Mouse (Mus musculus): ENCODE results near the gene 2310061N02Rik. TPM values are rescaled to one million over a fixed set of nuclear protein-coding genes. Genes with fewer than 3 reads are reported as not detected.
"Not testable (repeated sequence)": the region's sequence is repeated elsewhere in the genome, so short reads cannot be mapped to it uniquely, and the experiment has no call there.

Gene 2310061N02Rik
- not detected in 2 replicates for polyA plus RNA-seq (2014; fragmentation: Nextera tagmentation; extraction: Ambion mirVana)

- 90% methylated on average over 10 of the region's 10 CpGs for WGBS
- Histone ChIP-seq H3K4me3 (ENCODE audit: low read depth, low read length) (no peak within 1 kb of the TSS), H3K27ac (ENCODE audit: low read depth) (no peak within 1 kb of the TSS), H3K9me3 (ENCODE audit: control insufficient read depth, low read length) (no peaks in the 10 kb centered on the region), H3K27me3 (replicated peaks; ENCODE audit: control insufficient read depth, insufficient read depth, low read length) (no peaks in the 10 kb centered on the region), H3K36me3 (ENCODE audit: control insufficient read depth, insufficient read depth, low read length) (no peaks in the 10 kb centered on the region), H3K4me2 (ENCODE audit: low read length) (no peak within 1 kb of the TSS), H3K9ac (ENCODE audit: low read length) (no peak within 1 kb of the TSS), H3K4me1 (replicated peaks; ENCODE audit: control insufficient read depth, insufficient read depth, low read length) (no peaks in the 10 kb centered on the region)
- DNase-seq (ENCODE audit: low spot score), result no peak
- no peak for ATAC-seq (replicated peaks; ENCODE audit: low FRiP score, low TSS enrichment, low read depth)
These were observed at the start of gene 2310061N02Rik for GRCm38 (mm10) chr16:88707496-88708012. TSS of gene 2310061N02Rik (minus strand) at chr16:88707962.

GRCm38 (mm10) chr16:88751535-88751934 lies 43.8 kb upstream of the 2310061N02Rik start, which contains the start of gene Krtap13:
TSS of gene Krtap13 (minus strand) at chr16:88751635.
- H3K4me3 ChIP-seq (ENCODE audit: low read depth, low read length); H3K27ac ChIP-seq (ENCODE audit: low read depth); ATAC-seq (replicated peaks; ENCODE audit: low FRiP score, low TSS enrichment, low read depth); H3K9me3 ChIP-seq (ENCODE audit: control insufficient read depth, low read length); H3K9ac ChIP-seq (ENCODE audit: low read length); H3K36me3 ChIP-seq (ENCODE audit: control insufficient read depth, insufficient read depth, low read length); H3K4me2 ChIP-seq (ENCODE audit: low read length); H3K4me1 ChIP-seq (replicated peaks; ENCODE audit: control insufficient read depth, insufficient read depth, low read length); H3K27me3 ChIP-seq (replicated peaks; ENCODE audit: control insufficient read depth, insufficient read depth, low read length); DNase-seq (ENCODE audit: low spot score): not testable (repeated sequence)
- WGBS, result 85% methylated on average over 3 of the region's 3 CpGs

GRCm38 (mm10) chr16:88747943-88748342 lies 40.2 kb upstream of the 2310061N02Rik start:
- H3K4me2 ChIP-seq (ENCODE audit: low read length), result no peak overlapping the region

GRCm38 (mm10) chr16:88744750-88745340 lies 37.1 kb upstream of the 2310061N02Rik start:
- no peak overlapping the region for H3K9ac ChIP-seq (ENCODE audit: low read length)
- H3K4me3 ChIP-seq (ENCODE audit: low read depth, low read length), result no peak overlapping the region
- ATAC-seq (replicated peaks; ENCODE audit: low FRiP score, low TSS enrichment, low read depth) (no peak), DNase-seq (ENCODE audit: low spot score) (no peak)
- no peaks in the 10 kb centered on the region for H3K9me3 ChIP-seq (ENCODE audit: control insufficient read depth, low read length)
- no peaks in the 10 kb centered on the region for H3K27me3 ChIP-seq (replicated peaks; ENCODE audit: control insufficient read depth, insufficient read depth, low read length)
- no peak overlapping the region for H3K27ac ChIP-seq (ENCODE audit: low read depth)
- no peak overlapping the region for H3K4me2 ChIP-seq (ENCODE audit: low read length)
- H3K36me3 ChIP-seq (ENCODE audit: control insufficient read depth, insufficient read depth, low read length), result no peaks in the 10 kb centered on the region
- 84% methylated on average over 4 of the region's 4 CpGs for WGBS
- H3K4me1 ChIP-seq (replicated peaks; ENCODE audit: control insufficient read depth, insufficient read depth, low read length), result no peaks in the 10 kb centered on the region

More at GRCm38 (mm10) chr16:88747943-88748342, 40.2 kb upstream of the 2310061N02Rik start:
- 71% methylated on average over 4 of the region's 4 CpGs for WGBS
- Histone ChIP-seq H3K9ac (ENCODE audit: low read length) (no peak overlapping the region), H3K27ac (ENCODE audit: low read depth) (no peak overlapping the region), H3K27me3 (replicated peaks; ENCODE audit: control insufficient read depth, insufficient read depth, low read length) (no peaks in the 10 kb centered on the region), H3K36me3 (ENCODE audit: control insufficient read depth, insufficient read depth, low read length) (no peaks in the 10 kb centered on the region), H3K9me3 (ENCODE audit: control insufficient read depth, low read length) (no peaks in the 10 kb centered on the region), H3K4me1 (replicated peaks; ENCODE audit: control insufficient read depth, insufficient read depth, low read length) (no peaks in the 10 kb centered on the region), H3K4me3 (ENCODE audit: low read depth, low read length) (no peak overlapping the region)
- DNase-seq (ENCODE audit: low spot score) (no peak), ATAC-seq (replicated peaks; ENCODE audit: low FRiP score, low TSS enrichment, low read depth) (no peak)

- no peak overlapping the region for H3K9ac ChIP-seq (ENCODE audit: low read length)
- H3K27ac ChIP-seq (ENCODE audit: low read depth), result no peak overlapping the region
- H3K4me2 ChIP-seq (ENCODE audit: low read length), result no peak overlapping the region
- ATAC-seq (replicated peaks; ENCODE audit: low FRiP score, low TSS enrichment, low read depth), result no peak
- no peaks in the 10 kb centered on the region for H3K9me3 ChIP-seq (ENCODE audit: control insufficient read depth, low read length)
- no peak overlapping the region for H3K4me3 ChIP-seq (ENCODE audit: low read depth, low read length)
- no peaks in the 10 kb centered on the region for H3K4me1 ChIP-seq (replicated peaks; ENCODE audit: control insufficient read depth, insufficient read depth, low read length)
- no peaks in the 10 kb centered on the region for H3K36me3 ChIP-seq (ENCODE audit: control insufficient read depth, insufficient read depth, low read length)
- DNase-seq (ENCODE audit: low spot score), result no peak
- 68% methylated on average over 2 of the region's 2 CpGs for WGBS
- H3K27me3 ChIP-seq (replicated peaks; ENCODE audit: control insufficient read depth, insufficient read depth, low read length), result no peaks in the 10 kb centered on the region
These were observed 27.6 kb upstream of the 2310061N02Rik start for GRCm38 (mm10) chr16:88735391-88735790.

- no peak within 1 kb of the TSS for H3K27ac ChIP-seq (ENCODE audit: low read depth)
- no peaks in the 10 kb centered on the region for H3K4me1 ChIP-seq (replicated peaks; ENCODE audit: control insufficient read depth, insufficient read depth, low read length)
- H3K4me3 ChIP-seq (ENCODE audit: low read depth, low read length), result no peak within 1 kb of the TSS
- no peaks in the 10 kb centered on the region for H3K36me3 ChIP-seq (ENCODE audit: control insufficient read depth, insufficient read depth, low read length)
- no peaks in the 10 kb centered on the region for H3K9me3 ChIP-seq (ENCODE audit: control insufficient read depth, low read length)
- H3K4me2 ChIP-seq (ENCODE audit: low read length), result no peak within 1 kb of the TSS
- DNase-seq (ENCODE audit: low spot score) (no peak), ATAC-seq (replicated peaks; ENCODE audit: low FRiP score, low TSS enrichment, low read depth) (no peak)
- no peak within 1 kb of the TSS for H3K9ac ChIP-seq (ENCODE audit: low read length)
- no peaks in the 10 kb centered on the region for H3K27me3 ChIP-seq (replicated peaks; ENCODE audit: control insufficient read depth, insufficient read depth, low read length)
- WGBS, result 80% methylated on average over 4 of the region's 4 CpGs
These were observed 21.1 kb upstream of the 2310061N02Rik start, which contains the start of gene Krtap13-1 for GRCm38 (mm10) chr16:88728812-88729275. TSS of gene Krtap13-1 (plus strand) at chr16:88728862.

- Histone ChIP-seq H3K4me2 (ENCODE audit: low read length) (no peak overlapping the region), H3K4me1 (replicated peaks; ENCODE audit: control insufficient read depth, insufficient read depth, low read length) (no peaks in the 10 kb centered on the region), H3K27me3 (replicated peaks; ENCODE audit: control insufficient read depth, insufficient read depth, low read length) (no peaks in the 10 kb centered on the region), H3K9me3 (ENCODE audit: control insufficient read depth, low read length) (no peaks in the 10 kb centered on the region), H3K4me3 (ENCODE audit: low read depth, low read length) (no peak overlapping the region), H3K36me3 (ENCODE audit: control insufficient read depth, insufficient read depth, low read length) (no peaks in the 10 kb centered on the region), H3K9ac (ENCODE audit: low read length) (no peak overlapping the region), H3K27ac (ENCODE audit: low read depth) (no peak overlapping the region)
- DNase-seq (ENCODE audit: low spot score) (no peak), ATAC-seq (replicated peaks; ENCODE audit: low FRiP score, low TSS enrichment, low read depth) (no peak)
- WGBS, result 28% methylated on average over 1 of the region's 1 CpGs
These were observed 12.3 kb upstream of the 2310061N02Rik start for GRCm38 (mm10) chr16:88720031-88720430.

- DNase-seq (ENCODE audit: low spot score), result no peak
- H3K4me2 ChIP-seq (ENCODE audit: low read length), result no peak overlapping the region
- no peaks in the 10 kb centered on the region for H3K27me3 ChIP-seq (replicated peaks; ENCODE audit: control insufficient read depth, insufficient read depth, low read length)
- no peaks in the 10 kb centered on the region for H3K9me3 ChIP-seq (ENCODE audit: control insufficient read depth, low read length)
- no peak overlapping the region for H3K4me3 ChIP-seq (ENCODE audit: low read depth, low read length)
- H3K27ac ChIP-seq (ENCODE audit: low read depth), result no peak overlapping the region
- H3K4me1 ChIP-seq (replicated peaks; ENCODE audit: control insufficient read depth, insufficient read depth, low read length), result no peaks in the 10 kb centered on the region
- H3K9ac ChIP-seq (ENCODE audit: low read length), result no peak overlapping the region
- H3K36me3 ChIP-seq (ENCODE audit: control insufficient read depth, insufficient read depth, low read length), result no peaks in the 10 kb centered on the region
- no peak for ATAC-seq (replicated peaks; ENCODE audit: low FRiP score, low TSS enrichment, low read depth)
These were observed 8.8 kb upstream of the 2310061N02Rik start for GRCm38 (mm10) chr16:88716549-88716948.

GRCm38 (mm10) chr16:88711245-88711644 lies 3.5 kb upstream of the 2310061N02Rik start:
- DNase-seq (ENCODE audit: low spot score) (no peak), ATAC-seq (replicated peaks; ENCODE audit: low FRiP score, low TSS enrichment, low read depth) (no peak)
- Histone ChIP-seq H3K36me3 (ENCODE audit: control insufficient read depth, insufficient read depth, low read length) (no peaks in the 10 kb centered on the region), H3K4me3 (ENCODE audit: low read depth, low read length) (no peak overlapping the region), H3K9me3 (ENCODE audit: control insufficient read depth, low read length) (no peaks in the 10 kb centered on the region), H3K4me1 (replicated peaks; ENCODE audit: control insufficient read depth, insufficient read depth, low read length) (no peaks in the 10 kb centered on the region), H3K27ac (ENCODE audit: low read depth) (no peak overlapping the region), H3K27me3 (replicated peaks; ENCODE audit: control insufficient read depth, insufficient read depth, low read length) (no peaks in the 10 kb centered on the region), H3K9ac (ENCODE audit: low read length) (no peak overlapping the region), H3K4me2 (ENCODE audit: low read length) (no peak overlapping the region)
- WGBS, result 90% methylated on average over 6 of the region's 6 CpGs

Data from intestine, embryonic 14.5 days (tissue).